Mouse (Mus musculus): ENCODE results near the gene Gkn3.

GRCm38 (mm10) chr6:87426954-87427353, 38.2 kb upstream of the Gkn3 start:
- no peak for TF ChIP-seq CTCF (IDR thresholded peaks at IDR 0.05)
- TF ChIP-seq EP300 (IDR thresholded peaks at IDR 0.05; ENCODE audit: insufficient read depth, low read depth, low read length), result no peak
